Mouse (Mus musculus) large intestine, adult 2 months (tissue): ENCODE data around the gene Lyrm1. TPM values are rescaled to one million over a fixed set of nuclear protein-coding genes. Genes with fewer than 3 reads are reported as not detected.

Experiments
- DNase-seq: peaks from one replicate; pipeline ENCODE4 v3.0.0-alpha.2; 2012; ENCODE audit warnings: low read depth, low spot score
- WGBS: fragments of 180-500 bp; shearing (Covaris S2); methylation state at CpG from one replicate; pipeline ENCODE4 v1.1.7; 2018; 5-methylcytosine and 5-hydroxymethylcytosine counted together
- polyA plus RNA-seq: library from polyadenylated mRNA; depleted of rRNA; stranded (reverse); fragments of >200 nt; gene quantifications from 2 replicates; pipeline ENCODE4 v1.2.3, GENCODE M21; 2012; rRNA removed

Gene Lyrm1
- polyA plus RNA-seq: 2.6 and 2.7 TPM in 2 replicates

DNA sequence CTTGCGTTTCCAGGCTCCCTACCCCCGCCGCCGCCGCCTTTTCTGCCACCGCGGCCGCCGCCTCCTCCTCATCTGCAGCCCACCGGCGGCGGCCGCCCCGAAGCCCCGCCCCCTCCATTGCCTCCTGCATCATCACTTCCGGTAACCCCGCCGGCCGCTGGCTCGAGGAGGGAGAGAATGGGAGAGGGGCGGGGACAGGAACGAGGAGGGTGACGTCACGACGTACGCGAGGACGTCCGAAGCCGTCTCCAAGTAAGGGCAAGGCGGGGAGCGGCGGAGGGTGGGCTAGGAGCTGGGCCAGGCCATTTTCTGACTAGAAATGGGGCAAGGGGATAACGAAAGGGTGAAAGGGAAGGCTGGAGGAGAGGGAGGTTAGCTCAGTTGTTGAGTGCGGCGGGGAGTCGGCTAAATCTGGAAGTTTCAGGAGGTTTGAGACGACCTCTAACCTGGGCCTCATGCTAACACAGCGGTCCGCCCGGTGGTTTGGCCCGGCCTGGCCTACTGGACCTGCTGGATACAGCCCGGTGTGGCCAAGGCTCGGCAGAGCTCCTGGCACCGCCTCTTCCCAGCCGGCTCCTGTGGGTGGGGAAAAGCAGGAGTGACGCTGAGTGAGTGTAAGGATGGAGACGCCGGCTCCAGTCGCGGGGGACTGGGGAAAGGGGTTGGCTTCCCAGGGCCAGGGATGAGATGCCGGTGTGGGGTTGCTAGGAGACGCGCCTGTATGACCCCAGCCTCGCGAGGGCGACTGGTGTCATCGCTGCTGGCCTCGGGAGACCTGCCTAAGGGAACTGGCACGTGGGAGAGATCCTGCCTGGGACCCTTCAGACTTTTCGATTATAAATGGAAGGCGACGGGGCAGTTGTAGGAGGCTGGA lies at the start of gene Lyrm1, which contains the start of gene Dcun1d3:
TSS of gene Lyrm1 (plus strand) at position 223 of the 874 bp plus-strand sequence.
TSS of gene Dcun1d3 (minus strand) at position 660 of the 874 bp plus-strand sequence.
- DNase-seq: peak; percentile 87
- under 1% methylated on average over 63 of the region's 63 CpGs for WGBS

DNA sequence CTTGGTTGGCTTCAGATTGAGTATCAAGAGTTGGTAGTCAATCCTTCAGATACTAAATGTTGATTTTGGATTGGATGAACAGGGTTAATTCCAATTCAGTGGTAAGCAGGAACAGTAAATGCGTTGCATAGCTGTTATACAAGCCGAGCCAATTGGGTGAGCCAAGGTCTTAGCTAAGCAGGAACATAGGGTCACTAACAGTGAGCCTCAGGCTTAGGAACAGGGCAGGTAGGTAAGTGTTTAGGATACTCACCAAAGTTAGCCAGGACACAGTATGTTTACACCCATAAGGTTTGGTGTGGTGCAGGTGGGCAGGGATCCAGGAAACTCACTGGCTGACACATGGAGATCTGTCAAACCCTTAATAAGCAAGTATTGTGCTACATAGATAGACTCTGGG lies 48.3 kb upstream of the Lyrm1 start:
- WGBS: 79% methylated on average over 2 of the region's 2 CpGs
- DNase-seq: no peak

DNA sequence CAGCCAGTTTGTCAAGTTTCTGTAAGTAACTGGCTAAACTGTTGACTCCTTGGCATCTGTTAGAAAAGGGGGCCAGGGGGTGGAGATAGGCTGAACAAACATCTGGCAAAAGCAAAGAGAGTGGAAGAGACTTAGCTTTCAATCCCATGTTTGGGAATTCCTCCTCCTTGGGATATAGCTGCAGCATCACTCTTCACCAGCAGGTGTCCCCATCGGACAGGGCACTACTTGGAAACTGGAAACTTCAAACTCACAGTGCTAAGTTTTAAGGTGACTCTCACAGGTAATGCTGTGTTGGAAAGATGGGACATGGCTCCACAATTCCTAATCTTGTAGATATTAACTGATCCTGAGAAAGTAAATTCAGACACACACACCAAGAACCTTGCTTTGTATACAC lies 46.6 kb upstream of the Lyrm1 start:
- 3% methylated on average over 1 of the region's 1 CpGs for WGBS
- DNase-seq: peak; percentile 37

DNA sequence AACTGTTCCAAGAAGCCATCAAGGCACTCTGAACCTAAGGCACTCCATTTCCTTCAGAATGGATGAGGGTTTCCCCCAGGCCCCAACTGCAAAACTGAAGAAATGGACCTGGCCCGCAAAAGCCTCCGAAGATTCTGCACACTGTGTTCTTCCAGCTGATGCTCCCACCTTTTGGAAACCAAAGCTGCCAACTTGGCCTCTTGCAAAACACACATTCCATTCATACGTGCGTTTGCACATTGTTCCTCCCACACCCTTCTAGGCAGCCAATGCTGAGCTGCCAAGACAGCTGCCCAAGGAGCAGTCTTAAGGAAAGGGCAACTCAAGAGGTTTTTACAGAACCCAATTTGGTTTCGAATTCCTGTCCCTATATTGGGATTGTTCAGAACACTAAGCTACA lies 44.9 kb upstream of the Lyrm1 start:
- 45% methylated on average over 5 of the region's 5 CpGs for WGBS
- DNase-seq: no peak

DNA sequence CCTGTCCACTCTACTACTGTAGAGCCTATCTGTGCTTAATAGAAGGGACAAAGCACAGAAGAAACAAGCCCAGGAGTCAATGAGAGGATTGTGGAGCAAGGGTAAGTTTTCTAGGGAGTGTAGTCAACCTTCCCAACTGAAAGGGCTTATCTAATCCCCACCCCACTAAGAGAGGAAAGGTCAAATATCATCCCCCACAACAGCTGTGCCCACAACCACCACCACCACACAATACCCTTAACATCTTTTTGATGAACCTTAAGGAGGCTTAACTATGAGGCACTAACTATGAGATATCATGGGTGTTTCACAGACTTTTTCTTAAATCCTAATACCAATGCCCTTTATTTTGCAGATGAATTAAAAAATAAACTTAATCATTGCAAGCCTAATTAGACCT lies 43.2 kb upstream of the Lyrm1 start:
- no peak for DNase-seq

DNA sequence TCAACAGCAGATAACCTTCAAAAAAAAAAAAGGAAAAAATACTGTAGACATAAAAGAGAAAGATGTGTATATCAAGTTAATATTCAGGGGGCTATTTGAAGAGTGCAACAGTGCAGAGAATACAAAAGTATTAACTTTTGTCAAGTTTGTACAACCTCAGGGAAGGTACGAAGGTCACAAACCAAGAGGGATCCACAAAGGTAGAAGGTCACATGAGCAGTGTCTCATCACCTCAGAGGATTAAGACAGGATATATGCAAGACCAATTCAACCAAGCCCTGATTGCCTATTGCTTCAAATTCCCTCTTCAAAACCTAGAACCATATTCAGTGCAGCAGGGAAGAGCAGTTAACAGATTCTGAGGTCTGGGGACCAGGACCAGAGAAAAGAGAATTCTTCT lies 42.5 kb upstream of the Lyrm1 start:
- 98% methylated on average over 1 of the region's 1 CpGs for WGBS
- DNase-seq: no peak

DNA sequence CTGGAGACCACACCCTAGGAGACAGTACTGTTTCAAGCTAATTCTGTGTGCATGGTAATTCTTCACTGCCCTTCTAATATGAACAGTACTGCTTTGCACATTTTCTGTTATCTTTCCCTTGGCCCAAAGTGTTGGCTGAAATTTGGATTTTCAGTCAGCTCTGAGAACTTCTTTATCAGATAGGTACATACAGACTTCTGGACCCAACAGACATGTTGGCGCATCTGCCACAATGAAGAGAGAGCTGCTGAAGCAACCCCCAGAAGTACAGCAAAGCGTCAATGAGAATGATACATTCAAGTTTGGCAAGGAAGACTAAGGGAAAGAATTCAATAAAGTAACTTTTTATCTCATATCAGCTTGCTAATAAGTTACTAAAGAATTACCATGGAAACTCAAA lies 41.3 kb upstream of the Lyrm1 start:
- DNase-seq: no peak
- over 99% methylated on average over 2 of the region's 2 CpGs for WGBS

DNA sequence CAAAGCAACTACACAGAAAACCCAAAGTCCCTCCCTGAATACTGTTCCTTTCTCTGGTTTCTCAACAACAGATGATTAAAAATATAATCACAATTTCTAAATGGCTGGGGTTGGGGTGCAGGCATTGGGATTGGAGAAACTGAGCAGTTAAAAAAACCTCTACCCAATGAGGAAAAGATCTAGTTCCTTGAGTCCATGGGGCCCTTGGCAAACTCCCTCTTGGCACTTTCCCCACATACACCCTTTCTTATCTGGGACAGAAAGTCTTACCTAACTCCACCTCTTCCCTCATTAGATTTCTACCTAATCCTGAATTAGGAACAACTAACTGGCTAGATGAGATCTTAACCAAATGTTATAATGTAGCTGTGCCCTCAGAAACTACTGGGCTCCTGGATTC lies 40.6 kb upstream of the Lyrm1 start:
- no peak for DNase-seq

DNA sequence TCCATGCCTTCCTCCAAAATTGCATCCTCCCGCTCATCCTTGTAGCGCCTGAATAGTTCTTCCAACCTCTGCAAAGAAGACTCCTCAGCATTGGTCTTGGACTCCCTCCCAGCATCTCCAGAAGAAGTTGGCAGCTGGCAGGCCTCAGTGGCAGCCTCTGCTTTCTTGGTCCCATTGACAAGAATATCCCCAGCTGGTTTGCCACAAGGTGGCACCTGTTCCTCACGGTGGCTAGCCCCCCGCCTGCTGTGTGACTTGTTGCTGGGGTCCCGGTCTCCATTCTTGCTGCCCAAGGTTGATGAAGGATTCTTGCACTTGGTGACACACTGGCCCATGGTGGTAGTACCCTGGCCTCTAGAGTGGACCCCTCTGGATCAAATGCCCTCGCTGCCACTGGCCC lies 36.2 kb upstream of the Lyrm1 start:
- 88% methylated on average over 6 of the region's 6 CpGs for WGBS
- no peak for DNase-seq

DNA sequence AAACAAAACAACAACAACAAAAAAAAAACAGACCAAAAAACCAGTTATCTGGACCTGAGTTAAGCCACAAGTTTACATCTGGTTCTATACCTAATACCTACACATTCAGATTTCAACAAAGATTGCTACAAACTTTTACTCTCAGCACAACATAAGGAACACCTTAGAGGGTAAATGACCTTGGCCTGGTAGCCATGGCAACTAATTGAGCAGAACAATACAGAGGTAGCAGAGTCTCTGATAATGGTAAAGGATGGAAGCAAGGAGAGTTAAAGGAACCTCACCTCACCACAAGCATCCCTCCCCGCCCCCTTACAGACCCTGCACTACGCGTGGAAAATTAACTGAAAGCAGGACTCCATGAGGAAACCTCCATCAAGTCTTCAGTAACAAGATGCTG lies 35.5 kb upstream of the Lyrm1 start:
- DNase-seq: no peak
- 69% methylated on average over 3 of the region's 3 CpGs for WGBS

DNA sequence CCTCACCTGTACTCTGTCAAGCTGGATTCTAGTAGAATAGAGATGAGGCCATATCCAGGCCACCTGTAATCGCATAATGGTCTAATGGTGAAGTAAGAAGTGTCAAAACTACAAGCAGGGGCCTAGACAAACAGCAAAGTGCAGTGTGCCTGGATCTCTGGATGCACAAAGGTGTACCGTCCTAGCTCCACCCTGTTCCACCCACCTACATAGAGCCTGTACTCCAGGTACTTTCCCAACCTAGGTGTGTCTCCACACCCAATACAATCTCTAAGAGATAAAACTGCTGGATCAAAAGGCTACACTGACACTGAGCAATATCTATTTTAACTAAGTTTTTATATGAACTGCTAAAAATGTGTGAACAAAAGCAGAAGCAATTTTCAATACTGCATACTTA lies 35.1 kb upstream of the Lyrm1 start:
- 30% methylated on average over 2 of the region's 2 CpGs for WGBS
- peak; percentile 24 for DNase-seq

DNA sequence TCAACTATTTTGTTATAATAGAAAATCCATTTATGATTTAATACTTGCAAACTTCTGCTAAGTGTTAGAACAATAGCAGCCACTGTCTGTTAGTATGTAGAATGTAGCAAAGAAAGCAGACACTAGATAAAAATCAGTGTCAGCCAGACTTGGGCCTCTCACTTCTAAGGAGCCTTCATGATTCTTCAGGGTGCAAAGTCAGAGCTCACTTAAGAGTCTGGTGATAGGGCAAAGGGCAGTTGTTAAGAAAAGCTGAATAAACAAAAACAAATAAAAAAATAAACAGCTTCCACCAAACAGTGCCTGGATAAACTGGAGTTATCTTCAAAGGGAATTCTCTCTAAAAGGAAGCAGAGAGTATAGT lies 34.7 kb upstream of the Lyrm1 start:
- no peak for DNase-seq

DNA sequence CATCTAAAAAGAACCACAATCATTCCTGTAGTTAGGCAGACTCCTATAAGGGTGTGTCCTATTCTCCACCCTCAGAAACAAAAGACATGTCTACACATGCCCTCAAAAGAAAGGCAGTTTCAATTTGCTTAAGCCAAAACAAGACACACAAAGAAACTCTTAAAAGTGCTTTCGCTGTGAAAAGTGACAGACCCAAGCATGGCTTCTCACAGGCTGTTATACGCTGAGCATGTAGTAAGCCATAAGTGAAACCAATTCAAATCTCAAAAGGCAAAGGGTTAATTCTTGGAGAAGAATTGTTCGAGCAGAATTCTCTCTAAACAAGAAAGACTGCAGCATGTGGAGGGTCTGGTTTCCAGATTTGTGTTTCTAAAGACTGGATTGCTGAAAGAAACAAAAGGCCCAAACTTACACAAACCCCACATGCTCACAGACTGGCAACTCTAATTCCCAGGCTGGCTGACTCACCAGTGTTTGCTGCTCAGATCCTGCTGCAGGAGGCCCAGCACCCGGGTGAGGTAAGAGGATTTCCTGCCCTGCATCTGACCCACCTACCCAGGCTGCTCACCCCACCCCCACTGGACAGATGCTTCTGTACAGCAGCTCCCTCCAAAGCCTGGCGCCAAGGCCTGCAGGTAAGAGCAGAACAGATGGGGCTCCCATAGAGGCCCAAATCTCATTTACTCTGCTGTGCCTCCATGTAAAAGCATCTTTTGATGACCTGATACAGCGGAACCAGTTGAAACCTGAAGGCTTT lies 34.1 kb upstream of the Lyrm1 start:
- DNase-seq: peak; percentile 6
- whole genome bisulfite sequencing: 46% methylated on average over 6 of the region's 6 CpGs

DNA sequence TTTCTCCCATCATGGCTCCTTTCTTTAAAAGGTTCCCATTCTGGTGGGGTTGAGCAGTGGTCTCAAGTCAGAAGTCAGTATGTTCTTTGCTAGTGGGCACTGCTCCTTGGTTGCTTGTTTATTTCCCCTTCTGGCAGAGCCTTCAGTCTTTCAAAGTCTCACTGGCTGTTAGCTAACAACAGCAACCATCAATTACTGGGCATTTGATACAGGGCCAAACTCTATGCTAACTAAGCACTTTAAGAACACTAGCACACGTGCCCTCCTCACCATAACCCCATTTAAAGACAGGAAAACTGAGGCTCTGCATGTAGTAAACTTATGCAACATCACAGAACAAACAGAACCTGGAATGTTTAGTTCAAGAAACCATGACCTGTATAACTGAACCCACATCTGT lies 33.5 kb upstream of the Lyrm1 start:
- no peak for DNase-seq
- 21% methylated on average over 1 of the region's 1 CpGs for WGBS

DNA sequence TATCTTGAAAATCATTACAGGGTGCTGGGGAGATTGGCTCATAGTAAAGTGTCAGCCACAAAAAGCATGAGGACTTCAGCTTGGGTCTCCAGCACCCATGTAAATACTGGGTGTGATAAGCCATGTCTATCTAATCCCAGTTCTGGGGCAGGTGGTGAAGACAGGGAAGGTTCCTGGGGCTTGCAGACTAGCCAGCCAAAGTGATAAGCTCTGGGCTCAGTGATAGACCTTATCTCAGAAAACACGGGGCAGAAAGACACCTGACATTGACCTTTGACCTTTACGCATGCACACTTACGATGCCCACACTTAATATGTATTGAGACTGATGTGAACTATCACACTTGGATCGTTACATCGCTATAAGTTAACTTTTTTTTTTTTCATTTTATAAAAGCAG lies 31.2 kb upstream of the Lyrm1 start:
- no peak for DNase-seq
- WGBS: 49% methylated on average over 5 of the region's 5 CpGs

DNA sequence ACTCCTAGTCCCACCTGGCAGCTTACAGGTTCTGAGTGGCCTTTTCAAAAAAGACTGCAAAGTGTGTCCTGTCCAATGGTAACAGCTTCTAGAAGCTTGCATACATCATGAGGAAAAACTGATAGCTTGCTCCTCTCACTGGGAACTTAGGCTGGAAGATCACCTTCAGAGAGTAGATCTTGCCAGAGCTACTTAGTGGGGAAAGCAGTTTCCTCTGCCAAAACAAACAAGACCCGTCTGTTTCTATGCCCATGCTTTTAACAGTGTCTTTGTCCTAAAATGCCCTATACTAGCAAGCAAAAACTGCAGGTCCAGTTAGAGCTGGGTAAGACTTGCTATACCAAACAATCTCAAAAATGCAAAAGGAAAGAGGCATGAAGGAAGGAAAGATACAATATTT lies 29.5 kb upstream of the Lyrm1 start:
- 9% methylated on average over 1 of the region's 1 CpGs for WGBS
- DNase-seq: no peak

DNA sequence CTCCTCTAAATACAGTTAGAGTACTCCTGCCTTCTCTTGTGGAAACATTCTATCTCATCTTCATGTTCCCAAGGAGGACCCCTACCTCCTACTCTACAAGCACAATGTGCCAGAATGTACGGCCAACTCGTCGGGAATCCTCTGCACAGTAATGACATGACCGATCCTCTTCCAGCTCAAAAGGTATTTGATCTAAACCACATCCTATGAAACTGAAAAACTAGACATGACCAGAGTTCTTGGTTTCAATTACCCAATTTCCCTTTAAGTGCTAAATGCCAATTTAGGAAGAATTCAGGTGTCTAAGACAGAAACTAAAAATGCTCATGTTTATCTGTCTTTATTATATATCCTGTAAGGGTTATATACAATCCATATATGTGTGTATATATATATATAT lies 23.5 kb upstream of the Lyrm1 start:
- 87% methylated on average over 4 of the region's 4 CpGs for WGBS
- no peak for DNase-seq

DNA sequence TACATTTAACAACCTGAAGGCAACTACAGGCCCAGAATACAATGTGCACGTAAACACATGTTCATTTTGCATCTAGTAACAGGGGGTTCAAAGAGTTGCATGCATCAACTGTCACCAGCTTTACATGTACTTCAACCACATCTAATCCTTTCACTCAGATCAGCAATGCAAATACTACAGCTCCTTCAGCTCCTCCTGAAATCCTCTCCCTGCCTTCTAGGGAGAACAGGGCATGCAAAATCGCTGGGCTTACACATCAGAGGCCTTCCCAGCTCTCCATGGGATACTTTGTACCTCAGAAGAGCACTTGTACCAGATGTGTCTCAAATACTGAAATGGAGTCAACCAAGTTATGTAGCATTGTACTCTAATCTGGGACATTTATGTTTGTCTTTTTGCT lies 22.6 kb upstream of the Lyrm1 start:
- WGBS: 68% methylated on average over 2 of the region's 2 CpGs
- no peak for DNase-seq

DNA sequence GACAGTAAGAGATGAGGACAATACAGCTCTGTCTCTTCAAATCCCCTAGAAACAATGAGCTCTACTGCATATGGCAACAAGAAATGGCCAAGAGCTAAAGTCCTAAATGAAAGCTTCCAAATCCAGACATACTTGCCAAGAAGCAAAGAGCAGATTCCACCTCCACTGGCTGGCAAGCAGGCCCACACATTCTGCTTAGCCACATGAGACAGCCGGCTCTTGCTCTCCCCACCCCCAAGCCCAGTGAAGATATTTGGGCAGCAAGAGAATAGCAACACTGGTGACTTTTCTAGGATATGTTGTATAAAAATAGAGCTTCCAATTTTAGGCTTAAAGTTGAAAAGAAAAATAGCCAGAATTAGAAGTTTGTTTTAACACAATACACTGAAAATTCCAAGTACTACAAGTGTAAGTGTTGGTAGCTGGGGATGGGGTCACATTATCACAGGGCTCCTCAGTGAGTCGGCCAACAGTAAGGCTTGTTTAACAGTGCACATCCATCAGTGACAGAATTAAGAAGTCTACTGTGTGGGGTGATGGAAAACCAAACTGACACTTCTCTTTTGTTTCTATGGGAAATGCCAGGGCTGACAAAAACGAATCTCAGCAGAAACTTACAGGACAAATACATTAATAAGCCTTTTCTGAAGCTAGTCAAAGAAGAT lies 19.8 kb upstream of the Lyrm1 start:
- DNase-seq: no peak
- WGBS: 59% methylated on average over 3 of the region's 3 CpGs

DNA sequence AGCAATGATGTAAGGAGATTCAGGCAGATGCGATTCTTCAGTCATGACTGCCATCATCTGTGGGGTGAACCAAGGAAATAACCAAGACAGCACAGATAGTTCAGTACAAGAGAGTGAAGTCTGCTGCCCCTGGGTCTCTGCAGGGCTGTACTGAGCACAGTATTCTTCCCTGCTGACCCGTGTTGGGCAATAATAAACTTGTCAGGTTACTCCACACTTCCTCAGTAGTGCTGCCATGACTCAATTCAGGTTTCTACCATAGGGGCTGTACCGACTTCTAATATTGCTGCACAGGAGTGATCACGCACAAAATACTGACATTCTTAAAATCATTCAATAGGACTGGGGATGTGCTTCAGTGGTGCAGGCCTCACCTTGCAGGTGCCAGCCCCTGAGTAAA lies 16.5 kb upstream of the Lyrm1 start:
- DNase-seq: no peak
- WGBS: 85% methylated on average over 4 of the region's 4 CpGs

DNA sequence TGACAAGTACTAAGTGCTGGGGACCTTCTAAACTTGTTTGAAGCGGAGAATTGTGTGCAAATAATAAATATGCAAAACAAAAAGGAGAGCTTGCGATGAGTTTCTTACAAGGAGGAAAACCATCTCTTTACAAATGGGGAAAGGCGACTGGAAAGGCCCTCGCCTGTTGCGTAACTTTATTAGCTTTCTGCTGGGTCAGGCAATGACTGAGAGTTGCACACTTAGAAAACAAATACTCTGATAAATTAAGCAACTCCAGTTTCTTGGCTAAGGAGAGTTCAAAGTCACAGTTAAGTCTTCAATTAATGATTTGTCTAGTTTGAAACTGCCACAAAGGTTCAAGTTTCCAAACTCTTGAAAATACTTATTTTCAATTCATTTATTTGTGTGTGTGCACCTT lies 15.3 kb upstream of the Lyrm1 start:
- no peak for DNase-seq
- 46% methylated on average over 5 of the region's 5 CpGs for WGBS
